Comparison of ENCODE assay signal across 19 mouse cellular contexts in genomic region chr13:107665775-107666174, GRCm38 (mm10).
"Had no signal": no experiment of that assay in that cellular context is flagged by ENCODE, and none has a peak within 500 bp of the region (broad histone marks: within the 10 kb centered on the region; RNA-seq: fewer than 3 reads in every experiment).

No protein-coding gene starts in this region.

- H3K36me3 ChIP-seq: lung, embryonic 15.5 days; midbrain, embryonic 13.5 days; neural tube, embryonic 12.5 days; stomach, embryonic 15.5 days had no signal

- DNase-seq: liver, postnatal 0 days; lung, adult 2 months; lung, postnatal 14 days; lung, postnatal 36 days; right cerebral cortex, postnatal 25 days; right cerebral cortex, postnatal 4 days; spleen, adult 18-20 months; thymus, adult 2 months; thymus, postnatal 25 days; thymus, postnatal 4 days had no signal

- H3K4me2 ChIP-seq: lung, embryonic 15.5 days; midbrain, embryonic 11.5 days; midbrain, embryonic 13.5 days; neural tube, embryonic 12.5 days; stomach, embryonic 15.5 days had no signal

- H3K27me3 ChIP-seq: lung, embryonic 15.5 days; midbrain, embryonic 13.5 days; neural tube, embryonic 12.5 days; stomach, embryonic 15.5 days had no signal

- H3K27ac ChIP-seq: lung, embryonic 15.5 days; macrophage; midbrain, embryonic 13.5 days; neural tube, embryonic 12.5 days; stomach, embryonic 15.5 days; stomach, postnatal 0 days had no signal

- ATAC-seq: liver, postnatal 0 days; lung, postnatal 0 days; midbrain, embryonic 13.5 days had no signal

- H3K4me1 ChIP-seq: lung, embryonic 15.5 days; stomach, embryonic 15.5 days had no signal

- H3K9ac ChIP-seq: liver, postnatal 0 days; lung, embryonic 15.5 days; midbrain, embryonic 13.5 days; neural tube, embryonic 12.5 days; stomach, embryonic 15.5 days had no signal

- H3K9me3 ChIP-seq: lung, embryonic 15.5 days; megakaryocyte, embryonic 14.5 days; midbrain, embryonic 13.5 days; neural tube, embryonic 12.5 days; stomach, embryonic 15.5 days had no signal

- H3K4me3 ChIP-seq: lung, embryonic 15.5 days; megakaryocyte, embryonic 14.5 days; midbrain, embryonic 13.5 days; neural tube, embryonic 12.5 days; stomach, embryonic 15.5 days had no signal
